Mouse (Mus musculus): ENCODE data around the gene Nif3l1. TPM values are rescaled to one million over a fixed set of nuclear protein-coding genes. Genes with fewer than 3 reads are reported as not detected.

The Nif3l1 gene
- total and polyA plus RNA-seq, 3 experiments = 28.5 to 32.8 TPM; not detected in 1

- Histone ChIP-seq H3K79me2 (ENCODE audit: control insufficient read depth, insufficient read depth, low read length, poor library complexity) (no peaks in the 10 kb centered on the region), H3K9me3 (replicated peaks; ENCODE audit: insufficient read depth, low read length) (no peaks in the 10 kb centered on the region), H3K36me3 (ENCODE audit: control insufficient read depth in 1 of 2, insufficient read depth in 2 of 2, low read length in 2 of 2) (peaks cover 0 to 10% of the 10 kb centered on the region in 2 experiments; a peak in 3 of 4 replicates), H3K4me1 (ENCODE audit: control insufficient read depth in 1 of 2, insufficient read depth in 2 of 2, low read length in 2 of 2) (no peaks in the 10 kb centered on the region), H3K4me3 (ENCODE audit: control insufficient read depth in 1 of 2, insufficient read depth in 1 of 2, low read depth in 2 of 2, low read length in 2 of 2) (no peak overlapping the region), H3K27me3 (ENCODE audit: control insufficient read depth in 1 of 2, insufficient read depth in 2 of 2, low read length in 2 of 2) (no peaks in the 10 kb centered on the region), H3K9ac (ENCODE audit: control insufficient read depth, low read depth, low read length, poor library complexity, severe bottlenecking) (no peak overlapping the region), H3K27ac (ENCODE audit: control insufficient read depth, low read depth, low read length) (no peak overlapping the region)
- no peak for DNase-seq (ENCODE audit: low read depth, low spot score)
- no peak for TF ChIP-seq EP300 (IDR thresholded peaks at IDR 0.05; ENCODE audit: low read depth in 1 of 2, low read length in 2 of 2)
- TF ChIP-seq ZKSCAN1 (IDR thresholded peaks at IDR 0.05; ENCODE audit: low read depth, low read length) = no peak
- TF ChIP-seq NRF1 (IDR thresholded peaks at IDR 0.05; ENCODE audit: insufficient read depth, low read depth, low read length, poor library complexity, severe bottlenecking) = no peak
- no peak for TF ChIP-seq ELF1 (IDR thresholded peaks at IDR 0.05; ENCODE audit: low read depth, low read length)
- no peak for TF ChIP-seq RAD21 (IDR thresholded peaks at IDR 0.05; ENCODE audit: low read depth, low read length)
- no peak for TF ChIP-seq USF1 (IDR thresholded peaks at IDR 0.05; ENCODE audit: low read depth, low read length)
- no peak for TF ChIP-seq ETS1 (IDR thresholded peaks at IDR 0.05; ENCODE audit: low read depth, low read length)
- TF ChIP-seq SMC3 (IDR thresholded peaks at IDR 0.05; ENCODE audit: low read depth, low read length) = no peak
- TF ChIP-seq ZC3H11A (IDR thresholded peaks at IDR 0.05; ENCODE audit: low read depth, low read length) = no peak
- TF ChIP-seq UBTF (IDR thresholded peaks at IDR 0.05; ENCODE audit: borderline replicate concordance, insufficient read depth, low read depth, low read length) = no peak
- no peak for TF ChIP-seq GATA1 (IDR thresholded peaks at IDR 0.05; ENCODE audit: low read depth, low read length)
- TF ChIP-seq BHLHE40 (IDR thresholded peaks at IDR 0.05; ENCODE audit: borderline replicate concordance, low read depth, low read length) = no peak
- no peak for TF ChIP-seq ZMIZ1 (IDR thresholded peaks at IDR 0.05; ENCODE audit: low read depth, low read length)
- TF ChIP-seq JUND (IDR thresholded peaks at IDR 0.05; ENCODE audit: low read depth, low read length) = no peak
- no peak for TF ChIP-seq POLR2AphosphoS5 (IDR thresholded peaks at IDR 0.05; ENCODE audit: borderline replicate concordance, low read depth, low read length)
Measured at GRCm38 (mm10) chr1:58458175-58458574, 13.2 kb downstream of the Nif3l1 start.

DNA sequence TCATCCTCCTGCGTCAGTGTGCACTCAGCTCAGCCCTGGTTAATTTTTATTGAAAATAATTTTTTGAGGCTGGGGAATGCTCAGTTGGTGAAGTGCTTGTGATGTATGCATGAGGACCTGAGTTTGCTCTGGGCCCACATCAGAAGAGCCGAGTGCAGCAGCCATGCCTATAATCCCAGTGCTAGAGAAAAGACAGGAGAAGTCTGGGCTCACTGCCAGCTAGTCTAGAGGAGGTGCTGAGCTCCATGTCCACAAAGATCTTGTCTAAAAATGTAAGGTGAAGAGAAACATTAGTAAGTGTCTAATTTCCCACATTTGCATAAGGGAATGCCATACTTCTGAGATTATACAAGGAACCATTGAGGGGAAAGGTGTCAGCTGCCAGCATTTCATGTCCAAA, 13.9 kb downstream of the Nif3l1 start:
- H3K36me3 ChIP-seq (ENCODE audit: control insufficient read depth in 1 of 2, insufficient read depth in 2 of 2, low read length in 2 of 2) = peaks cover 0 to 9% of the 10 kb centered on the region in 2 experiments; a peak in 3 of 4 replicates
- H3K9me3 ChIP-seq (replicated peaks; ENCODE audit: insufficient read depth, low read length) = no peaks in the 10 kb centered on the region
- H3K4me1 ChIP-seq (ENCODE audit: control insufficient read depth in 1 of 2, insufficient read depth in 2 of 2, low read length in 2 of 2) = no peaks in the 10 kb centered on the region
- H3K27me3 ChIP-seq (ENCODE audit: control insufficient read depth in 1 of 2, insufficient read depth in 2 of 2, low read length in 2 of 2) = no peaks in the 10 kb centered on the region
- no peak overlapping the region for H3K27ac ChIP-seq (ENCODE audit: control insufficient read depth, low read depth, low read length)
- no peak overlapping the region for H3K9ac ChIP-seq (ENCODE audit: control insufficient read depth, low read depth, low read length, poor library complexity, severe bottlenecking)
- H3K4me3 ChIP-seq (ENCODE audit: control insufficient read depth in 1 of 2, insufficient read depth in 1 of 2, low read depth in 2 of 2, low read length in 2 of 2) = no peak overlapping the region
- TF ChIP-seq POLR2AphosphoS2 (IDR thresholded peaks at IDR 0.05; ENCODE audit: low read length) = no peak
- no peak for TF ChIP-seq POLR2AphosphoS5 (IDR thresholded peaks at IDR 0.05; ENCODE audit: borderline replicate concordance, low read depth, low read length)
- no peak for TF ChIP-seq KAT2A (conservative IDR thresholded peaks at IDR 0.05; ENCODE audit: low read depth, low read length)
- no peak for TF ChIP-seq E2F4 (IDR thresholded peaks at IDR 0.05; ENCODE audit: borderline replicate concordance, low read depth, low read length)
- no peak for TF ChIP-seq TBP (IDR thresholded peaks at IDR 0.05; ENCODE audit: low read depth, low read length)
- no peak for TF ChIP-seq POLR2A (IDR thresholded peaks at IDR 0.05; ENCODE audit: control insufficient read depth in 1 of 2, insufficient read depth in 1 of 2, low read depth in 1 of 2, low read length in 2 of 2, poor library complexity in 1 of 2)
- no peak for TF ChIP-seq GABPA (IDR thresholded peaks at IDR 0.05; ENCODE audit: low read depth, low read length)
- no peak for TF ChIP-seq UBTF (IDR thresholded peaks at IDR 0.05; ENCODE audit: borderline replicate concordance, insufficient read depth, low read depth, low read length)
- no peak for TF ChIP-seq GATA1 (IDR thresholded peaks at IDR 0.05; ENCODE audit: low read depth, low read length)
- TF ChIP-seq ZNF384 (IDR thresholded peaks at IDR 0.05; ENCODE audit: low read depth, low read length) = no peak
- no peaks in the 10 kb centered on the region for H3K79me2 ChIP-seq (ENCODE audit: control insufficient read depth, insufficient read depth, low read length, poor library complexity)
- no peak for DNase-seq (ENCODE audit: low read depth, low spot score)
